19 mouse cellular contexts compared by ENCODE assay signal in genomic region chr14:33216343-33217208, GRCm38 (mm10). TPM values are rescaled to one million over a fixed set of nuclear protein-coding genes. Genes with fewer than 3 reads are reported as not detected.
DNase-seq lines count a peak whose midpoint lies in the region; ATAC-seq lines count a peak whose summit lies in the region.
"Had no signal": no experiment of that assay in that cellular context is flagged by ENCODE, and none has a peak within 500 bp of the region (broad histone marks: within the 10 kb centered on the region; RNA-seq: fewer than 3 reads in every experiment).

No protein-coding gene starts in this region.

- 84% methylated on average over 19 of the region's 19 CpGs for WGBS in forebrain, embryonic 15.5 days
- 87% methylated on average over 19 of the region's 19 CpGs for WGBS in forebrain, embryonic 10.5 days
- WGBS in macrophage (ENCODE audit: missing documents): 42% methylated on average over 19 of the region's 19 CpGs

- H3K4me1 ChIP-seq in forebrain, embryonic 15.5 days: peaks cover 7% of the 10 kb centered on the region
- H3K4me1 ChIP-seq in forebrain, embryonic 10.5 days: peaks cover 7% of the 10 kb centered on the region

- no peak overlapping the region for H3K4me2 ChIP-seq in forebrain, embryonic 15.5 days (replicated peaks)
- H3K4me2 ChIP-seq: midbrain, embryonic 12.5 days had no signal

- H3K27me3 ChIP-seq in forebrain, embryonic 15.5 days: peaks cover 5% of the 10 kb centered on the region; the same call in 1 of the 2 replicates
- peaks cover 22% of the 10 kb centered on the region for H3K27me3 ChIP-seq in forebrain, embryonic 10.5 days (ENCODE audit: poor library complexity, severe bottlenecking)

- no peak overlapping the region for H3K4me3 ChIP-seq in forebrain, embryonic 15.5 days
- no peak overlapping the region for H3K4me3 ChIP-seq in forebrain, embryonic 10.5 days
- H3K4me3 ChIP-seq in macrophage (ENCODE audit: inconsistent target): peak overlapping the region; percentile 58
- H3K4me3 ChIP-seq: midbrain, embryonic 12.5 days had no signal

- ATAC-seq in forebrain, embryonic 15.5 days (replicated peaks): no peak
- ATAC-seq: hindbrain, embryonic 16.5 days had no signal

- H3K9me3 ChIP-seq in forebrain, embryonic 15.5 days: no peaks in the 10 kb centered on the region
- H3K9me3 ChIP-seq in forebrain, embryonic 10.5 days: no peaks in the 10 kb centered on the region
- H3K9me3 ChIP-seq: midbrain, embryonic 12.5 days had no signal

- H3K79me2 ChIP-seq in macrophage (ENCODE audit: inconsistent target): peaks cover 39% of the 10 kb centered on the region

- H3K27ac ChIP-seq in forebrain, embryonic 15.5 days (replicated peaks): 0 out of 2 replicates have a peak overlapping the region, but pooled peaks have one; percentile 47
- H3K27ac ChIP-seq in forebrain, embryonic 10.5 days: no peak overlapping the region
- peak overlapping the region; percentile 99 for H3K27ac ChIP-seq in macrophage
- H3K27ac ChIP-seq: kidney, postnatal 0 days; midbrain, embryonic 12.5 days; stomach, postnatal 0 days had no signal

- no peak for DNase-seq in forebrain, embryonic 10.5 days (ENCODE audit: extremely low spot score, low spot score)
- DNase-seq in layer of hippocampus, adult 9-11 months: peak; percentile 42
- no peak for DNase-seq in layer of hippocampus, adult 9-10 months (ENCODE audit: low spot score)
- peak; percentile 58 for DNase-seq in A20 (ENCODE audit: low read depth, low spot score)
- DNase-seq in urinary bladder, postnatal 36 days (ENCODE audit: low spot score in 2 of 2): no peak
- DNase-seq in urinary bladder, postnatal 14 days (ENCODE audit: low spot score): no peak
- DNase-seq: adrenal gland, postnatal 36 days; cerebellum, adult 2 months; embryo, embryonic 11 days; heart, postnatal 14 days; liver; thymus, postnatal 36 days had no signal

- H3K9ac ChIP-seq in forebrain, embryonic 15.5 days (replicated peaks): no peak overlapping the region
- H3K9ac ChIP-seq: midbrain, embryonic 12.5 days had no signal

- no peaks in the 10 kb centered on the region for H3K36me3 ChIP-seq in forebrain, embryonic 15.5 days
- no peaks in the 10 kb centered on the region for H3K36me3 ChIP-seq in forebrain, embryonic 10.5 days (replicated peaks)
- H3K36me3 ChIP-seq in macrophage (ENCODE audit: inconsistent target): peaks cover 9% of the 10 kb centered on the region; the same call in 1 of the 2 replicates
- H3K36me3 ChIP-seq: G1E; midbrain, embryonic 12.5 days had no signal

RNA-seq across cellular contexts. Expression of gene Arhgap22, which starts 2.8 kb away (rescaled TPM):
- 0.52 and 1.4 TPM in 2 replicates for polyA plus RNA-seq in forebrain, embryonic 15.5 days (2015; fragmentation: Nextera tagmentation; extraction: Ambion mirVana)
- 2.3 and 2.5 TPM in 2 replicates for polyA plus RNA-seq in forebrain, embryonic 10.5 days (2016; fragmentation: Nextera tagmentation; extraction: Ambion mirVana)
- total RNA-seq in macrophage (2018; cell fraction: chromatin; rRNA removed): 100 to 1,000 TPM in 21 of 26 experiments, 10 to 100 TPM in 5; 39.9 to 474 (median 134) TPM
- 10 to 100 TPM; 12.0 to 97.5 (median 24.2) TPM for total RNA-seq in macrophage (2018; cell fraction: cytosol; rRNA removed)
- 100 to 1,000 TPM in 13 of 26 experiments, 10 to 100 TPM in 13; 40.8 to 312 (median 99.3) TPM for total RNA-seq in macrophage (2018; cell fraction: nucleus; rRNA removed)
- 16.5 to 44.1 TPM (median 21.1 TPM) in 3 replicates for polyA plus RNA-seq in macrophage (2018)
- polyA plus RNA-seq: G1E had no signal

RNA-seq across cellular contexts. Expression of gene Wdfy4, which starts 31.3 kb away (rescaled TPM):
- polyA plus RNA-seq in forebrain, embryonic 15.5 days (2015; fragmentation: Nextera tagmentation; extraction: Ambion mirVana): 0.08 and 0.23 TPM in 2 replicates
- 0.18 and 0.45 TPM in 2 replicates for polyA plus RNA-seq in forebrain, embryonic 10.5 days (2016; fragmentation: Nextera tagmentation; extraction: Ambion mirVana)
- total RNA-seq in macrophage (2018; cell fraction: chromatin; rRNA removed): 100 to 1,000 TPM; 165 to 674 (median 443) TPM
- total RNA-seq in macrophage (2018; cell fraction: cytosol; rRNA removed): 100 to 1,000 TPM in 13 of 26 experiments, 10 to 100 TPM in 13; 60.1 to 136 (median 97.9) TPM
- 100 to 1,000 TPM in 25 of 26 experiments, 10 to 100 TPM in 1; 95.7 to 366 (median 196) TPM for total RNA-seq in macrophage (2018; cell fraction: nucleus; rRNA removed)
- 58.1 to 98.0 TPM (median 81.9 TPM) in 3 replicates for polyA plus RNA-seq in macrophage (2018)
- total RNA-seq: G1E had no signal

Comparison
In these comparisons a context has a peak if more than half of its experiments do, and no peak if none do; other contexts are left out.
1. DNase-seq: peak in layer of hippocampus, adult 9-11 months (single experiment) and A20 (single experiment); none in forebrain, embryonic 10.5 days (single experiment), layer of hippocampus, adult 9-10 months (single experiment), urinary bladder, postnatal 36 days (0 of 2) and urinary bladder, postnatal 14 days (single experiment).
2. RNA of gene Wdfy4, which starts 31.3 kb away (polyA plus RNA-seq): 58.1 to 98.0 TPM in macrophage; 0.18 to 0.45 TPM in forebrain, embryonic 10.5 days and 0.08 to 0.23 TPM in forebrain, embryonic 15.5 days; every median in the first group is over 10 times any median in the second.